Mouse (Mus musculus) small intestine, adult 2 months (tissue): ENCODE measurements at regions not wholly inside any gene's neighbourhood (a gene's known extent, or its start where the extent isn't known, plus 50 kb on each side); places are given as distances from the start of the nearest gene placed in this dataset.

ENCODE experiments used
- CTCF ChIP-seq: fragments of 200-500 bp; IDR thresholded peaks from 2 replicates; pipeline ENCODE4 v1.5.1; 2012; ENCODE audit warnings: low read depth, mild to moderate bottlenecking, control low read depth, inconsistent platforms, low read length, moderate library complexity, mixed read lengths; ENCODE audit not compliant: insufficient replicate concordance, insufficient read length; ENCODE audit errors: extremely low read depth
- POLR2A ChIP-seq: fragments of 200-500 bp; IDR thresholded peaks from 2 replicates; pipeline ENCODE4 v1.6.1; 2012; ENCODE audit warnings: low read depth, mild to moderate bottlenecking, control low read depth, inconsistent platforms, low read length, moderate library complexity

GRCm38 (mm10) chr5:119418486-119418885 is 252.0 kb upstream of the Tbx3 start:
- TF ChIP-seq CTCF, result no peak
- no peak for TF ChIP-seq POLR2A
